Mouse (Mus musculus): Measurements from ENCODE around the gene Tspan18. TPM values are rescaled to one million over a fixed set of nuclear protein-coding genes. Genes with fewer than 3 reads are reported as not detected.

The Tspan18 gene
- 100 to 1,000 TPM in 1 of 2 experiments, 10 to 100 TPM in 1; 84.9 to 114 TPM for total RNA-seq (2021)
- long read RNA-seq, experiment 1, transcript Tspan18-202 (10 exons, 3,751 nt) = major isoform, 21 of 65 reads
- long read RNA-seq, experiment 1, transcript Tspan18-203 (3 exons, 674 nt) = minor isoform, 18 of 65 reads
- long read RNA-seq, experiment 1, partial matches to known transcripts = 4 of 65 reads
- long read RNA-seq, experiment 1, other reads (novel, unspliced or antisense) = 22 of 65 reads
- long read RNA-seq, experiment 2, transcript Tspan18-203 (3 exons, 674 nt) = minor isoform, 11 of 56 reads
- long read RNA-seq, experiment 2, transcript Tspan18-202 (10 exons, 3,751 nt) = major isoform, 22 of 56 reads
- long read RNA-seq, experiment 2, partial matches to known transcripts = 9 of 56 reads
- long read RNA-seq, experiment 2, other reads (novel, unspliced or antisense) = 14 of 56 reads

- DNase-seq = peak; percentile 93
These were observed at the start of gene Tspan18 for GRCm38 (mm10) chr2:93333817-93334731. TSS of gene Tspan18 (minus strand) at chr2:93334505.

DNA sequence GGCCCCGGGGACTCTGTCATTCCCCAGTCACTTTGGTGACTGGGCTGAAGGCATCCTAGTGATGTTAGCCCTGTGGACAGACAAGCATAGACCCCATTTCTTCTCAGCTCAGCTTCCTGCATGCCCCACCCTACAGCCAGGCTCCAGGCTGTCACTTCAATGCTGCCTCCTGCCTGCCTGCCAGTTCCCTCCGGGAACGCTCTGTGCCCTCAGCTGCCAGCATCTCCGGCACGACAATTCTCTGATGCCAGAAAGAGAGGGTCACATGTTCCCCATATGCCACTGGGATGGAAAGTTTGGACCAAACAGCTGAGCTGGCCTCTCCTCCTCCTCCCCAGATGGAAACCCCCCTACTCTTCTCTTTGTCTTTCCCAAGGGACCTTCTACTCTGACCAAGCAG lies 49.5 kb upstream of the Tspan18 start:
- DNase-seq = no peak

DNA sequence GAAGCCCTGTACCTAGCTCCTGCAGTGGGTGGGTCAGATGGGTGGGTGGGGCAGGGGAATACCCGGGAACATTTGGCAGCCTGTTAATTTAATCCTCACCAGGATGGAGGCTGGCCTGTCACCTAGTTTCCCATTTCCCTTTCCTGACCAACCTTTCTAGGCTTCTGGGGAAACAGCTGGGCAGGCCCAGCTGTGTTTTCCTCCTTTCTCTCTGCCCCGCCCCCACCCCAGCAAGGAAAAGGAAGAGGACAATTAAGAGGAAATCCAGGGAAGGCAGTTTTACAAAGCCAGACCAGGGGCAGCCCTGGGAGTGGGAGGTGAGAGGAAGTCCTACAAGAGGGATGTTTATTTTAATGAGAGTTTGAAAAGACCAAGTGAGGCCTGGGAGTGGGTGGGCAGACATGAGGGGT lies 46.4 kb upstream of the Tspan18 start:
- no peak for DNase-seq

DNA sequence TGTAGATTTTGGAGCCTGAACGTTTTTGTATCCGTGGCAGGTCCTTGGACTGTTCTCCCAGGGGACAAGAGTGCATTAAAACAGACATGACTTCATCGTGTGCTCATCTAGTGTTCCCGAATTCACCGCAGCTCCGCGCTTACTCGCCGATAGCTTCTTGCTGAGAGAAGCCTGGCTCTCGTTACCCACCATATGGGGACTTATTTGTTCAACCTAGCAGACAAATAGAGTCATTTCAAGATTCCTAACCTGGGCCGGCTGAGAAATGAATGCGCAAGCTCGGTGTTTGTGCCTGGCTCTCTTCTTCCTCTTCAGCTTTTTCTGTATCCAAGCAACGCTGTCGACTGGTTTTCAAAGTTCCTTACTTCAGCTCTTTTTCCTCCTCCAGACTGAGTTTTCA lies 43.5 kb upstream of the Tspan18 start:
- DNase-seq = no peak

DNA sequence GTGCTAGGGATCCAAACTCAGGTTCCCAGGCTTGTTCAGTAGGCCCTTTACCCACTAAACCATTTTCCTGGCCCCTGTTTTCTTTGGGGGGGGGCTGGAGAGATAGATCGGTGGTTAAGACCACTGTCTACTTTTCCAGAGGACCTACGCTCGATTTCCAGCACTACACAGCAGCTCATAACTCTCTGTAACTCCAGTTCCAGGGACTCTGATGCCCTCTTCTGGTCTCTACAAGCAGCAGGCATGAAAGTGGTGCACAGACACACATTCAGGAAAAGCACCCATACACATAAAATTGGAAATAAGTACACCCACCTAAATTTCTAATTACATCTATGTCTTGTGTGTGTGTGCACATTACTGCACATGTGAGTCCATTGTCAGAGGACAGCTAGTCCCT lies 42.9 kb upstream of the Tspan18 start:
- DNase-seq = no peak

GRCm38 (mm10) chr2:93372872-93373271 lies 38.6 kb upstream of the Tspan18 start:
- no peak for DNase-seq

- DNase-seq = peak; percentile 67
These were observed 37.8 kb upstream of the Tspan18 start for GRCm38 (mm10) chr2:93372097-93372571.

DNA sequence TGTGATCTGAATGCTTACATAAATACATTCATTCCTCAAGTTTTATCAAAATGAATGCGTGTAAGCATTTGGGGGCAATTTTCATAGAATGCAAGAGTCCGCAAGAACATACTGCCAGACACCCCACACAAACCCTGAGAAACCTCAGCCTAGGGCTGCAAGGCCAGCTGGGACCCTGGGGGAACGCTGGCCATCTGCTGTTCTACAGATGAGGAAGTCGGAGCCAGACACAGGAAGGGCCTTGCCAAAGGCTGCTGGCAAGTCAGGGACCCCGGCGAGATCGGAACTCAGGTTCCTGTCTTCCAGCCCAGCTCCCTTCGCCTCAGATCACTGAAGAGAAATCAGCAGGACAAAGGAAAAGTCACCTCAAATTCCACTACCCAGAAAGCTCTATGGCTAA lies 34.6 kb upstream of the Tspan18 start:
- no peak for DNase-seq

GRCm38 (mm10) chr2:93367962-93368361 lies 33.7 kb upstream of the Tspan18 start:
- no peak for DNase-seq

- no peak for DNase-seq
These were observed 31.1 kb upstream of the Tspan18 start for GRCm38 (mm10) chr2:93365411-93365810.

- no peak for DNase-seq
These were observed 30.6 kb upstream of the Tspan18 start for GRCm38 (mm10) chr2:93364951-93365350.

DNA sequence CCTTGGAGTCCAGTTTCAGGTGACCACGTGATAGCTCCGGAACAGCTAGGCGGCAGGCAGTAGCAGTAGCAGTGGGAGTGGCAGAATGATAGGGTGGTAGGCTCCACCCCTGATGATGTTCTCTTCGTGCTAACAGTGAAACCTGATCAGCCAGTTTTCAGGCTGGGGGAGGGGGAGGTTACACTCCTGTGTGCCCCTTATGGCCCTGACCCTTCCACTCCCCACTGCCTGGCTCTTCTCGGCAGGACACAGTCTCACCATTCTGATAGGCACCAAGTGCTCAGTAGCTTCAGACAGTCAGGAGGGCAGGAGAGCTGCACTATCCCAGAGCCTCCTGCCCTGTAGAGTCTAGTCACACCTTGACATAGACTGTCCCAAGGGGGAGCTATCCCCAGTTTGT lies 27.1 kb upstream of the Tspan18 start:
- no peak for DNase-seq

- DNase-seq = no peak
These were observed 26.0 kb upstream of the Tspan18 start for GRCm38 (mm10) chr2:93360310-93360709.

- DNase-seq = no peak
These were observed 23.1 kb upstream of the Tspan18 start for GRCm38 (mm10) chr2:93357391-93357790.

- DNase-seq = no peak
These were observed 21.5 kb upstream of the Tspan18 start for GRCm38 (mm10) chr2:93355845-93356244.

DNA sequence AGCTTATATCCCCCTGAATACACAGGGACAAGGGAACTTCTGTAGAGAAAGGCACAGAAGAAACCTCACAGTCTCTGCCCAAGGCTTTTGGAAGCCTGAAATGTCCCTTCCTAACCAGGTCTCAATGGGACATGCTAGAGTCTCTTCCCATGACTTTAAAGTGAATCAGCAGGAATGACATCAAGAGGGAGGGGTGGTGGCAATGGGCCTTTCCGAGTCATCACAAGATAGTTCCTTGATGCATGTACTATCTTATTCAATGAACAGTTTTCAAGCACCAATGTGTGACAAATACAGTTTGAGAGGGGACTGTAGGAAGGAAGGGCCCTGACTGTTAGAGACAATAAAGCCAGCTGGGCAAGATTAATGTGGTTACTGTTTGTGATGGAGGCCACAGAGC lies 20.3 kb upstream of the Tspan18 start:
- no peak for DNase-seq

DNA sequence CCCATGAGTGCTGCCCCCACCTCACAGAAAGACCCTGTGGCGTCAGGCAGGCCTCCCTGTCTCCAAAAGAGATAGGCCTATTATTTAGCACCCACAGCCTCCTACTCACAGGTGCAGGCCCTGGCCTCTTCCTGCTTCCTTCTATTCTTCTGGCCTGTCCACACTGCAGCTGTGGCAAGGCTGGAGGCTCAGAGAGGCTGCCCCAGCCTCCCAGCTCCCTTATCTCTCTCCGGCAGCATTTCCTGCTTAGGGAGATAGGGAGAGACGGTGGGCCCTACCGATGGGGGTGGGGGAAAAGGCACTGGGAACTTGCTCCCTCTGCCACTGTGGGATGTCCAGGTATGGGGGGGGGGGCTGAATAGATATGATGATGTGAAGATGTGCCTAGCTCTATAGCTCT lies 19.4 kb upstream of the Tspan18 start:
- DNase-seq = no peak

GRCm38 (mm10) chr2:93352915-93353685 lies 18.8 kb upstream of the Tspan18 start:
- no peak for DNase-seq

DNA sequence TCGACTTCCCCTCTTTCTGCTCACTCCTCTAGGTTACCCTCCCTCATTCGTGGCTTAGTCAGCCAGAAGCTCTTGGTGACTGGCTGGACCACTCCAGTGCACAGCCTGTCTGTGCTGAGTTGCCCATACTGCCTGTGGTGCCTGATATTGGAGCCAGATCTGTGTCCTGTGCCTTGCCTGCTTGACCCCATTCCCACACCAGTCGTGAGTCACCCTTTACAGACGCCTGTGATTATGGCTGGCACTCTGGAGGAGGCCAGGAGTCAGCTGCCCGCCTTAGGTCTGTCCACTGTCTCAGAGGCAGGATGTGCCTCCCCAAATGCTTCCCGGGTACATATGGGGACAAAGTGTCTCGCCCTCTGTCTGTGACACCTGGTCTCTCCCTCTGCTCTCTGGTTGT lies 17.0 kb upstream of the Tspan18 start:
- no peak for DNase-seq

DNA sequence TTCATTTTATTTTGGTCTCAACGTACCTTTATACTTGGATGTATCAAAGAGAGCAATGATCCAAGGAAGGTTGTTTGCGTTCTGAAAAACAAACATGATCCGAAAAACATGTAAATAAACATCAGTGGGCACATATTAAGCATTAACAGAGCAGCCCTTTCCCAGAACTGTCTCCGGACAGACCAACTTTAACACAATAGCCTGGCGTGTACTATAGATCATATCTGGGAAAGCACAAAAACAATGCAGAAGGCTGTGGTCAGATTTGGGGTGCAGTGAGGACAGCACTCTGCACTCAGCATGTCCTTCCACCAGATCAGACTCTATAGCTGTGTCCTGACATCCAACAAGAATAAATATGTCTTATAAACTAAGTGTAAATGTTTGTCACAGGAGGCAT lies 12.7 kb upstream of the Tspan18 start:
- DNase-seq = no peak

DNA sequence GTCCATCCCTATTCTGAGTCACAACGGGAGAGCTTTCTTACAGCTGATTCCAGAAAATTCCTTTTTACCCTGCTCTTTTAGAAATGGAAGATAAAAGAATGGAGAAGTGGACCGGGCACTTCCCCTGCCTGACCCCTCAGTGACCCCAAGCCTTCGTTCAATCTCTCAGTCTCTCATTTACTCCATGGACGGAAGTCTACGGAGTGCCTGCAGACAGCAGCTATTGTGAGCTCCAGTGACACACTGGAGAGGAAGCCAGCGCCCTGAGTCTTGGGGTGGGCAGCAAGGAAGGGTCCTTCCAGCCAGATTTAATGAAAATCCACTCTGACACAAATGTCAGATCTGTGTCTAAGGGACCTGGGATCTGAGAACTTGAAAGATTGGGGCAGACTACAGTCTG lies 12.3 kb upstream of the Tspan18 start:
- DNase-seq = no peak

DNA sequence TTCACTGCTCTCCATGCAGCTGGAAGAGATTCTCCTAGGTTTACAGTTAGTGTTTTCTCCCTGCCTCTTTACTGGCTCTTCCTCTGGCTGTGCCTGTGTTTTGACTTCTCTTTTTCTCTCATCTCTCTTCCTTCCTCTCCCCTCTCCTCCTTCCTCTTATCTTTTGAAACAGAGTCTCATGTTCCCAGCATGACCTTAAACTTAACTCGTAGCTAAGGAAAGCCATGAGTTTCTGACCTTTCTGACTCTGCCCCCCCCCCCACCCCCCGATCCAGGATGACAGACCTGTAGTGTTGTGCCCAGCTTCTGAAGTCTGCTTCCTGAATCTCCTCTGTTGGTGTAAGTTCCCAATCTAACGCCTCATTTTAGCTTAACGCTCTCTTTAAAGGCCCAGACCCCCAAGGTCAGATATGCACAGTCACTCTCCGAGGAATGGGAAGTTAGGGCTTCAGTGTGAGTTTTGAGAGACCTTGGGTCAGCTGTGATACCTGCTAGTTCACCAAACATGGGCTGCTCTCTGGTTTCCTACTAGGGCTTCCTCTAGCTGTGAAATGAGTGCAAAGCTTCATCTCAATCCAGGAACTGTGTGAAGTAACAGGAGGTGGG lies 11.5 kb upstream of the Tspan18 start:
- no peak for DNase-seq

All from adrenal gland, postnatal 10 days (tissue).